Mouse (Mus musculus) testis, adult 2 months (tissue): Measurements from ENCODE around the gene Abr. TPM values are rescaled to one million over a fixed set of nuclear protein-coding genes. Genes with fewer than 3 reads are reported as not detected.
A peak's percentile ranks its signal among the peaks of the same experiment; 100 is the strongest.

ENCODE experiments used
- H3K27ac ChIP-seq: fragments of 200-500 bp; 2 replicates; pipeline ENCODE4 v1.5.1; 2012; ENCODE audit warnings: low read depth, low read length; ENCODE audit not compliant: control insufficient read depth, insufficient read depth
- H3K27me3 ChIP-seq: fragments of 200-500 bp; 2 replicates; pipeline ENCODE4 v1.6.1; 2012; ENCODE audit warnings: mild to moderate bottlenecking, low read length, moderate library complexity; ENCODE audit not compliant: control insufficient read depth, insufficient read depth
- H3K36me3 ChIP-seq: fragments of 200-500 bp; 2 replicates; pipeline ENCODE4 v1.6.1; 2012; ENCODE audit warnings: mild to moderate bottlenecking, low read length; ENCODE audit not compliant: control insufficient read depth, insufficient read depth
- H3K4me1 ChIP-seq: fragments of 200-500 bp; 2 replicates; pipeline ENCODE4 v1.6.1; 2012; ENCODE audit warnings: low read length; ENCODE audit not compliant: control insufficient read depth, insufficient read depth
- H3K4me3 ChIP-seq: fragments of 200-500 bp; 2 replicates; pipeline ENCODE4 v1.5.1; 2012; ENCODE audit warnings: low read depth, mild to moderate bottlenecking, low read length, moderate library complexity, mixed read lengths; ENCODE audit not compliant: control insufficient read depth
- CTCF ChIP-seq: fragments of 200-500 bp; IDR thresholded peaks from 2 replicates; pipeline ENCODE4 v1.5.1; 2012; ENCODE audit warnings: low read depth, mild to moderate bottlenecking, inconsistent platforms, low read length, moderate library complexity; ENCODE audit not compliant: control insufficient read depth, insufficient read depth, insufficient replicate concordance
- POLR2A ChIP-seq: fragments of 200-500 bp; IDR thresholded peaks from 2 replicates; pipeline ENCODE4 v1.6.1; 2012; ENCODE audit warnings: low read depth, mild to moderate bottlenecking, inconsistent platforms, low read length, moderate library complexity; ENCODE audit not compliant: control insufficient read depth
- polyA plus RNA-seq: library from polyadenylated mRNA; depleted of rRNA; stranded (reverse); fragments of >200 nt; gene quantifications from 2 replicates; pipeline ENCODE4 v1.2.3, GENCODE M21; 2012

Gene Abr
- polyA plus RNA-seq, 1 experiment: 6.6 TPM

DNA sequence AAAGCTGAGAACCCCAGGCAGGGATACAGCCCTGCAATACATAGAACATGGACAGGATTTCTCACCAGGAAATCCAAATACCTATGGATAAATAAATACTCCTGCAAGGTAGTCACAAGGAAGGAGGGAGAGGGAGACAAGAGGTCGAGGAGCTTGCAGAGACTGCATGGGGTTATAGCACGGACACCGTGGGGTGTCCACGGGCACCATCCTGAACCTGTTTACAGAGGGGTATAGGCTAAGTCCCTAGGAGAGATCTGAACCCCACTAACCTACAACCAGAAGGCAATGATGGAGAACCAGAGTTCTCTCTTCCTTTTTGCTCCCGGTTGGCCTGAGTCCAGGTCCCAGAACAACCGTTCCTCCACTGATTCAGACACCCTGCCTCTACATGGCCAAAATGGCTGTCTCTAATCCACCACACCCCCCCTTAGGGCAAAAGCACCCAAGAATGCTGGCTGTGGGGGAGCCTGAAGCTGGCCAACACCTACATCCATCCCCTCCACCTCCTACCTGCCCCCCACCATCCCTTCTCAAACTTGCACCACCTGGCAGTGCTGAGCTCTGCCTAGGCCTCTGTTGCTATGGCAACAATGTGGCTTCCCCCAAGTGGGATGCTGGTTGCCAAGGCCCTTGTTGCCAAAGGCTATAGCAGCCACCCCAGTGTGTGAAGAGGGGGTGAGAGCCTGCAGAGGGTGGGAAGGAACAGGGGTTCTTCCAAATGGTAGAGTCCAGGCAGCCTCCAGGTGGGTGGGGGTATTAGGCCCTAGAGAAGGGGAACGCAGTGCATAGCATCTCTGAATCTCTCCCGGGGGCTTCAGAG is 114.6 kb downstream of the Abr start:
- H3K27ac ChIP-seq: no peak overlapping the region
- peaks cover 10% of the 10 kb centered on the region for H3K4me1 ChIP-seq
- TF ChIP-seq POLR2A: no peak
- no peak for TF ChIP-seq CTCF

DNA sequence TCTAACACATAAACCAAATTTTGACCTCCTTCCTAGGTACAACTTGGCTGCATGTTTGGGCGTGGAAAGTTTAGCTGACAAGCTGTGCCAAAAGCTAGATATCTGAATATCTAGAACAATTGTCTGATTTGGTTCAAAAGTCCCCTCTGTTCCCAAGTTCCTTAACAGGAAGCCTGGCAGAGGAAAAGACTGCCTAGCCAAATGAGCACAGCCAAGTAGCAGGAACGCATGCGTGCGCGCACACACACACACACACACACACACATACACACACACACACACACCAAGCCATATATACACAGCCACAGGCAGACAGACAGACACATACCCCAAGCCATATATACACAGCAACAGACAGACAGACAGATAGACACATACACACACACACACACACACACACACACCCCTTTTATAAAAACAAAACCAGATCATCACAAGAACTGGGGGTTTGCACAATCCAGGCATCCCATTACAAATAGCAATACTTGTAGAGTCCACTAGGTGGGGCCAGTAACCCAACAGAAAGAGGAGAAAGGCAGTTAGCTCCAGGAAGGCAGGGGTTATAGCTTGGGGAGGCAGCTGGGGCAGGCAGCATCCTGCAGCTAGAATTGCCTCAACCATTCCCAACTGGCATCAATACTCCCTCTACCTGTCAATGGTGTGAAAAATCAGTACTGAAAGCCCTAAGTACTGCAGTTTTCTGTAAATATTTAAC is 115.4 kb downstream of the Abr start:
- H3K4me1 ChIP-seq: peaks cover 10% of the 10 kb centered on the region
- no peak overlapping the region for H3K27ac ChIP-seq
- no peaks in the 10 kb centered on the region for H3K36me3 ChIP-seq
- H3K4me3 ChIP-seq: no peak overlapping the region; the same call in none of the 2 replicates
- H3K27me3 ChIP-seq: no peaks in the 10 kb centered on the region
- TF ChIP-seq CTCF (peak; percentile 57; the same call in 1 of the 2 replicates), POLR2A (no peak)

More for the DNA sequence above, 114.6 kb downstream of the Abr start:
- no peaks in the 10 kb centered on the region for H3K36me3 ChIP-seq
- H3K27me3 ChIP-seq: no peaks in the 10 kb centered on the region
- H3K4me3 ChIP-seq: peak overlapping the region; percentile 65

DNA sequence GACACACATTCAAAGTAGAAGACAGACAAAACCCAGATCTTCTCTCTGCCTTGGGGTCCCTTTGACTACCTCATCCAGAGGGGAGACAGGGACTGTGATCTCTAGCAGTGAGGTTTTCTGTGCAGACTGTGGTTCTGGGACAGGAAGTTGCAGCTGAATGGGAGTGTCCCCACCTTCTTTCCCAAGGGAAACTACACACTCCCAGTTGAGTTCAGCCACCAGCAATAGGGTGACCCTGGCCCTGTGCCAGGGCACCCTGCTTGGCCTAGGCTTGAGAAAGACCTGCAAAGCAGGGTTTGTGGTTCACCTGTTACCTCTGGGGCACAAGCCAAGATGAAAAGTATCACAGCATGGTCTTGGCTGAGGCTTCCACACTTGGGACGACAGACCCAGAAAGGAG is 117.0 kb downstream of the Abr start:
- H3K4me3 ChIP-seq: no peak overlapping the region
- H3K36me3 ChIP-seq: no peaks in the 10 kb centered on the region
- no peak overlapping the region for H3K27ac ChIP-seq
- peaks cover 10% of the 10 kb centered on the region for H3K4me1 ChIP-seq
- no peak for TF ChIP-seq POLR2A
- TF ChIP-seq CTCF: no peak
- no peaks in the 10 kb centered on the region for H3K27me3 ChIP-seq

DNA sequence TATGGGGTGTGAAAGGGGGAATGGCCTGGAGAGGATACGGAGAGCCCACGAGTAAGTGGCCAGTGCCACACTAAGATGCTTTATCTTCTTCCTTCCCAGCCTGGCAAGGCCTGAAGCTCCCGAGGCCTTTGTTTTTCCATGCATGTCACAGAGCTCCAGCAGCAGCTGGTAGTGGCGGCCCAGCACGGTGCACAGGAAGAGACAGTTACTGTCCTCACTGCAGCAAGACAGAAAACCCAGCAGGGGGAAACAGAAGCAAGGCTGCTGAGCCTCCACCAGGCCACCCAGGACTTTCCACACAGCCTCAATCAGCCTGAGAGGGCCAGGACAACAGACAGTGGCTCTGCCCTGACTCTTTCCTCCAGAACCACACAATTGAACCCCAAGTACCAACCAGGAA is 118.1 kb downstream of the Abr start:
- Histone ChIP-seq H3K36me3 (no peaks in the 10 kb centered on the region), H3K4me1 (peaks cover 10% of the 10 kb centered on the region), H3K27me3 (no peaks in the 10 kb centered on the region), H3K27ac (no peak overlapping the region), H3K4me3 (no peak overlapping the region)
- TF ChIP-seq CTCF (no peak), POLR2A (no peak)

DNA sequence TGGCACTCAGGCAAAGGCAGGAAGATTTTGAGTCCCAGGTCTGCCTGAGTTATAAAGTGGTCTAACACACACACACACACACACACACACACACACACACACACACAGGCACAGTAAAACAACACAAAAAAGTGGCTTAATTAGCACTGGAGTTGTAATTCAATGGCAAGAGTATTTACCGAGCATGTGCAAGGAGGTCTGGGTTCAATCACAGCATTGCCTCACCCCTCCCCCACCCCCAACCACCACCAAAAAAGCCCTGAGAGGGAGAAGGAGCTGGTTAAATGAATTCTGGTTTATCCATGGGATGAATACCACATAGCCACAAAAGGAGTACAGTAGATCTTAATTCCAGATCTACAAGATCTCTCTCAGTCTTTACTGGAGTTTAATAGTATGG is 122.1 kb downstream of the Abr start:
- Histone ChIP-seq H3K4me3 (no peak overlapping the region), H3K27ac (no peak overlapping the region), H3K27me3 (no peaks in the 10 kb centered on the region), H3K36me3 (no peaks in the 10 kb centered on the region), H3K4me1 (peaks cover 2% of the 10 kb centered on the region; the same call in 1 of the 2 replicates)
- TF ChIP-seq CTCF (no peak), POLR2A (no peak)

DNA sequence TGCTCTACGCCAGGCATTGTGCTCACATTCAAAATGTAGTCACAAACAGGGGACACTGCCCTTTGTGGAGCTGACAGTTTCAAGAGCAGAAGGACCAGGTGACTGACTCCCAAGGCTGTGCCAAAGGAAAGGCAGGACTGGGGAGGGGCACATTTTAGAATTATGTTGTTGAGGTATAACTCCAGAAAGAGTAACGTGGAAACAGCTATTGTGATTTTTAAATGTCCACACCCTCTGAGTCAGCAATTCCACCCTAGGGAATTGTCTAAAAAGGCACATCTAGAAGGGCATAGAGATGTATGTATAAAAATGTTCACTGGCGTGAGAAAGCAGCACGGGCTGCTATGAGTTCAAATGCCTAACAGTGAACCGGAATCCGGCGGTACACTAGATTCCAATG is 122.5 kb downstream of the Abr start:
- Histone ChIP-seq H3K27ac (no peak overlapping the region), H3K4me3 (no peak overlapping the region), H3K4me1 (peaks cover 2% of the 10 kb centered on the region; the same call in 1 of the 2 replicates), H3K36me3 (no peaks in the 10 kb centered on the region), H3K27me3 (no peaks in the 10 kb centered on the region)
- TF ChIP-seq CTCF (no peak), POLR2A (no peak)

DNA sequence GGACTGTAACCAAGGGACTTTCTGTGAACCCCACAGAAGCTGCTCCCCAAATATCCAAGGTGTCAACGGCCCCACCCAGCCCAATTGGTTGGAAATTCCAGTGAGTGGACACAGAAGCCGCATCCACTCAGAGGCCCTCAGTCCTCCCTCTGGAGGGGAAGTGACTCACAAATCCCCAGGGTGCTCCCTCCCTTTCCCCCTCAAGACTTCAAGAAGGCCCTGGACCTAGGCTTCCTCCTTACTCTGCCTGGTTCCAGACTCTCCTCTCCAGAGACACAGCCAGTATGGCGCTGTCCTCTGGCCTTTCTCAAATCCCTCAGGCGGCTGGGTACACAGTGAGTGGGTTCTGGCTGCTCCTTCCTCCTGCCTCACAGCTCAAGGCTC is 124.4 kb downstream of the Abr start:
- H3K4me3 ChIP-seq: no peak overlapping the region
- peaks cover 5% of the 10 kb centered on the region; the same call in 1 of the 2 replicates for H3K4me1 ChIP-seq
- no peak for TF ChIP-seq POLR2A
- no peak for TF ChIP-seq CTCF
- no peaks in the 10 kb centered on the region for H3K36me3 ChIP-seq
- no peak overlapping the region for H3K27ac ChIP-seq
- no peaks in the 10 kb centered on the region for H3K27me3 ChIP-seq

DNA sequence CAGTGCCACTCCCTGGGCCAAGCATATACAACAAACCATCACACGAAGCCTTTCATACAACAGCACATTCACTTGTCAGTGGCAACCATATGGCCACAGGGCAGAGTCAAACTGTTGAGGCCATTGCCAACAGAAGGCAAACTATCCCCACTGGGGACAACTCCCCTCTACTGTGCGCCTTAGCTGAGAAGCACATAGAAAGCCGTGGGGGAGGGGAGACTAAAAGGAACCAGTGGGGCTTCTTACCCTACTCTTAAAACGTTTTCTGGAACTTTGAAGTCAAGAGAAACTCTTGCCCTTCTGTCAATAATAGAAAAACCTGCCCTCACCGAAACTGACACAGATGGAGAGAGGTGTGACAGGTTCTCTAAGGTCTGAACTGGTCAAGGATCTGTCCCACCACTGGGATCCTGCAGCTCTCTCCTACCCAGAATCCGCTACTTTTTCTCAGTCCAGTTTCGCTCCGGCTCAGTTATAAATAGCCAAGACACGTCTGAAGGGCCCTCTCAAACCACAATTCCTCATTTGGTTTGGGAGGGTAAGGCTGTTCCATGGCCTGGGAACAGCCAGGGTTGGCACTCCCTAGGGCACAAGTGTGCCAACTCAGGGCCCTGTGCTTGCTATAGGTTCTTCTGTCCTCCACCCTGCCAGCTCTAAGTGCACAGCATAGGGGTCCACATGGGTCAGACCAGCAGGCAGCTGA is 124.9 kb downstream of the Abr start:
- Histone ChIP-seq H3K36me3 (no peaks in the 10 kb centered on the region), H3K4me3 (no peak overlapping the region), H3K27ac (no peak overlapping the region), H3K4me1 (peaks cover 5% of the 10 kb centered on the region; the same call in 1 of the 2 replicates), H3K27me3 (no peaks in the 10 kb centered on the region)
- TF ChIP-seq CTCF (no peak), POLR2A (no peak)
